Mouse (Mus musculus) R1 (cell line): ENCODE results near the gene Wipf2.
A peak's percentile ranks its signal among the peaks of the same experiment; 100 is the strongest.

Source experiments
- DNase-seq: peaks from one replicate; pipeline ENCODE4 v3.0.0-alpha.2; 2018; ENCODE audit warnings: low read depth, low spot score

The Wipf2 gene

DNA sequence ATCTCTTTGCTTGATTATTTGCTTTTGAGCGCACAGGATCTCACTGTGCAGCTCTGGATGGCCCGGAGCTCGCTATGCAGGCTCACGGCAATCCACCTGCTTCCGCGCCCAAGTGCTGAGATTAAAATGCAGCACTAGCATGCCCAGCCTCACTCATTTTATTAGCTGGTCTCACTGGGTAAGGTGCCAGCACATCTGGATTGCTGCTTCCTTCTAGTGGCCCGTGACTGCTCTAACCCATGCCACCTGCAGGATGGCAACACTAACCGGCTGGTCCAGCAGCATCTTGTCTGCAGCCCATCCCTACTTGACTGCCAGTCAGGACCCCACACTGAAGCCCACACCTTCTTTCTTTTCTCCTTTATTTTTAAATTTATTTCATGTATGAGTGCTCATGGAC, 9.3 kb upstream of the Wipf2 start:
- DNase-seq, result no peak

DNA sequence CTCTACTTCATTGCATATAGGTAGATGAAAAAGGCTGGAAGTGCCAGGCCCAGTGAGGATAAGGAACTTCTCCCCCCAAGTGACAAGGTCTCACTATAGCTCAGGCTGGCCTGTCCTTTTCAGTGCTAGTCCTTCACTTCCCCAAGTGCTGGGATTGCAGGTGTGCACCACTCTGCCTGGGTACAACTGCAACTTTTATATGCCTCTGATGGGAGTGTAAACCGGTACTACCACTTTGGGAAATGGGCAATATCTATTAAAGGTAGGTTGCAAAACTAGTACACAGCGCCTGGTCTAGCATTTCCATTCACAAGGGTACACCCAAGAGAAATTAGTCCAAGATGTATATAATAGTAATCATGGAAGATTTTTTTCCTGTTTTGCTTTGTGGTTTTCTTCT, 8.8 kb upstream of the Wipf2 start:
- no peak for DNase-seq

DNA sequence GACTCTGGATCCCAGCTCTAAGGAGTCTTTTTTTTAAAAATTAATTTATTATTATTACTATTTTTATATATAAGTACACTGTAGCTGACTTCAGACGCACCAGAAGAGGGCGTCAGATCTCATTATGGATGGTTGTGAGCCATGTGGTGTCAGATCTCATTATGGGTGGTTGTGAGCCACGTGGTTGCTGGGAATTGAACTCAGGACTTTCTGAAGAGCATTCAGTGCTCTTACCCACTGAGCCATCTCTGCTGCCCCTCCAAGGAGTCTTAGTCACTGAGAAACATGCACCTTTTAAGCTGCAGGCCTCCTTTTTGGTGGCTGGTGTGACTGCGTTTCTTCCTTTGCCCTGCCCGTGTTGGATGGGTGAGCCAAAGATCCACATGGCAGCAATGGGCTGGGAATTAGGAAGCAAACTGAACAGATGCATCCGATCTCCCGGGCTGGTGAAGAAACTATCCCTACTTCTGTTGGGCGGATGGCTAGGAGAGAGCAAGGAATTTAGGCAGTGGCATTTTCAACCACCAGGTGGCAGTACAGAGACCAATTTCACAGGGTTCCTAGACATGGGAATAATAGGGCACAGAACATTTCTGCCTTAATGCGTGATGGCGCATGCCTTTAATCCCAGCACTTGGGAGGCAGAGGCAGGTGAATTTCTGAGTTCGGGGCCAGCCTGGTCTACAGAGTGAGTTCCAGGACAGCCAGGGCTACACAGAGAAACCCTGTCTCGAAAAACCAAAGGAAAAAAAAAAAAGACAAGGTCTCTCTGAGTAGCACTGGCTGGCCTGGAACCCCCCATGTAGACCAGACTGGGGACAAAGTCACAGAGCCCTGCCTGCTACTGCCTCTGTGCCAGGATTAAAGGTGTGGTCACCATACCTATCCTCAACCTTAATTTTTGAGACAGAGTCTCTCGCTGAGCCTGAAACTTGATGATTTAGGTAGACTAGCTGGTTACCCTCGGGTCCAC, 4.4 kb upstream of the Wipf2 start:
- peak; percentile 94 for DNase-seq

DNA sequence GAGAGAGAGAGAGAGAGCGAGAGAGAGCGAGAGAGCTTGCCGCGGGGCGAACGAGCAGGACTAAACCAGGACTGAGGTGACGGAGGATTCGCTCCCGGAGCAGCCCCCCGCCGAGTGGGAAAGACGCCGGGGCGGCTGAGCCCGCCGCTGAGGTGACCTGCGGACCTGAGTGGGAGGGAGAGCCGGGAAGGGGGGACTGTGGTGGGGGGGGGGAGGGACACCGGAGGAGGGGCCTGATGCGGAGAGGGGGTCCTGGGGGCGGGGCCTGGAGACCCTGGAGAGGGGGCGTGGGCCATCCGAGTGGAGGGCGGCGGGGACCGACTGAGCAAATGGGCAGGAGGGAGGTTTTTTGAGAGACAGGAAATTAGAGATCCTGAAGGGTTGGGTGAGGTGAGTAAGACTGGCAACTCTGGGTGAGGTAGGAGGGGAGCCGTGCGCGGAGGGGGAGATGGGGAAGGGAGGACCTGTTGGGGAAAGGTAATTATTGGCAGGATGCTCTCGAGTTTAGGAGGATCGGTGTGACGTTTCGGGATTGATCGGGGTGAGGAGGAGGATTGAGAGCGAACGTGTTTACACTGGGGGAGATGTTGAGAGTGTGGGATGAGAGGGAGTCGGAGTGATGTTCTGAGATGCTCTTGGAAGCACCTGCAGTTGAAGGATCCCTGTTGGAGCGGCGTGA, 452 bp downstream of the Wipf2 start:
- DNase-seq, result peak; percentile 89

DNA sequence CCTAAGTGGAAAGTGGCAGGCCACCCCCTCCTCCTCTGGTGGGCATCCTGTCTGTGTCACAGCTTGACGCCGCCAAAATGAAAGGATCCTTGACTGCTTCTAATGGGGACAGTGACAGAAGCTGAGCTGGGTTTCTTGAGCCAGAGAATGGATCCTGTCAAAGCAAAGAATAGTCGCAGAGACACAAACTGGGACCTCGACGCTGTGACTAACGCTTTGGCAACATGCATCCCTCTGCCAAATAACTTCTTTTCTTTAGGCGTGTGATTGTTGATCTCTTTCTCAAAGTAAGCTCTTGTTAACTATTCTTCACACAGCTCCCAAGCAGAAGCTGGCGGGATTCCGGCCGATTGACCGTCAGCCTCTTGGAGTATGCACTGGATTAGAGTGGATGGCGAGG, 3.9 kb downstream of the Wipf2 start:
- peak; percentile 26 for DNase-seq

DNA sequence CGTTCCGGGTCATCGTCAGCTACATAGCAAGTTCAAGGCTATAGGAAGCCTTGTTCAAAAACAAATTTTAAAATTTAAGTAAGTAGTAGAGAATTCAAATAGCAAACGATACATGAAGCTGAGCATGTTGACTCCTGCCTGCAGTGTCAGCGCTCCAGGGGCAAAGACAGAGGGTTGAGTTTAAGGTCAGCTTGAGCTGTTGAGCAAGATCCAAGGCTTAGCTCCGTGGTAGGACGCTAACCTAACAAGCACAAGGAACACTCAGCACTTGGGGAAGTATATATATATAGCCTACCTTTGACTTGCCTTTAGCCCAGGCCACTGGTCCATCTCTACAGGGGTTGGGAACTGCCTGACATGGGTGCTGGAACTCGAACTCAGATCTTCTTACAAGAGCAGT, 6.5 kb downstream of the Wipf2 start:
- no peak for DNase-seq

DNA sequence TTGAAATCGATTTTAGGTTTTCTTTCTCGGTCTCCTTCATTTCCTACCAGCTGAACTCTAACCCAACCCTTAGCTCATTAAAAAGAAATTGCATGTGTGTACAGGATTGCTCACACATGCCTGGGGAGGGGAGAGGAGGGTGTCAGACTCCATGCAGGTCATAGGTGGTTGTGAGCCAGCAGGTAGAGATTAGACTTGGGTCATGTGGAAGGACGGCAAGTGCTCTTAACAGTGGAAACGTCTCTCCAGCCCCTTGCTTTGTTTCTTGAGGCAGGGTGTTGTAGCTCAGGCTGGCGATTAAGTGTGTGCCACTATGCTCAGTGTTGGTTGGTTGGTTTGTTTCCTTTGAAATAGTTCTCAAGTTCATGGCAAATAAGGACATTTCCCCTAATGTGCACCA, 7.4 kb downstream of the Wipf2 start:
- no peak for DNase-seq

DNA sequence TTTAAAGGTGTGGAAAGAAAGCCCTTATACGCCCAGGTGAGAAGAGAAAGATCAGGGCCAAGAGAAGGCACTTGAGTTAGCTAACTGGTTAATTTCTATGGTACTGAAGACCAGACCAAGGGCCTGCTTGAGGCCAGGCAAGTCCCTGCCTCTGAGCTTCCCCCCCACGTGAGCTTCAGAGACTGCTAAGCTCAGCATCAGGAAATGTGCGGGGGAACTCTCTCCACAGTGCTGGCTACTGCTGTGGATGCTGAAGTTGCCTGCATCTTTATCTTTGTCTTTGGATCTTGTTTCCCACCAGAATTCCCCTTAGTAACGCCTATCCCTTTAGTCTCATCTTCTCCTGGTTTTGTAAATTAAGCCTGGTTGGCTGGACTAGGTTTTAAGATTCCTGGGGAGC, 8.0 kb downstream of the Wipf2 start:
- no peak for DNase-seq

DNA sequence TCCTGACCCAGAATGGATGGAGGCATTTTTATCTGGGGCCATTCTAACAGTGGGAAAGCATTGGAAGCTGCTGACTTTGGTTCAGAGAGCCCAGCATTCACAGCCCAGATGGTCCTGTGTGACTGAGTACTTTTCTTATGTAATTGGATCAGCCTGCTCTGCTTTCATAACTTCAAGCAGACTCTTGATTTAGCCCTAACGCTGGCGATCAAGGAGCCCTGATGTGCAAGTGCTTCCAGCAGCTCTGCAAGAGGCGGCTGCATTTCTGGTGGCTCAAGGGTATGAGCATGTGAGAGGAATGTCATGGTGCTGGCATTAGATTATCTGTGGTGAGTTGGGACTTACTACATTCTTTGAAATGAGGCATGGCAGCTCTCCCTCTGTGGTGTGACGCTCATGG, 8.6 kb downstream of the Wipf2 start:
- no peak for DNase-seq

DNA sequence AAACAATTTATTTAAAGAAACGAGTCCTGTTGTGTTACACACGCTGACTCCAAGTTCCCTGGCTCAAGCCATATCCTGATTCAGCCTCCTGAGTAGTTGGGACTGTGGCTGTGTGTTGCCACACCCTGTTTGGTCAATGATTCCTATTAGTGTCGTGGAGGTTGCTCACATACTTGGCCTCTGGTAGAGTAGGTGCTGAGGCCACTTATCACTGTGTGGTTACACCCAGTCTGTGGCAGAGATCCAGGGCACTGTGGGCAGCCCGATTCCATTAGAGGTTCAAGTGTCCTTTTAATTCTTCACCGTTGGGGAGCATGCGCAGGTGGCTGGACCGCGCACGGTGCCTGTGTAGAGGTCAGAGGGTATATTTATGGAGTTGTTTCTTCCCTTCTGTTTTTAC, 10.5 kb downstream of the Wipf2 start:
- no peak for DNase-seq

DNA sequence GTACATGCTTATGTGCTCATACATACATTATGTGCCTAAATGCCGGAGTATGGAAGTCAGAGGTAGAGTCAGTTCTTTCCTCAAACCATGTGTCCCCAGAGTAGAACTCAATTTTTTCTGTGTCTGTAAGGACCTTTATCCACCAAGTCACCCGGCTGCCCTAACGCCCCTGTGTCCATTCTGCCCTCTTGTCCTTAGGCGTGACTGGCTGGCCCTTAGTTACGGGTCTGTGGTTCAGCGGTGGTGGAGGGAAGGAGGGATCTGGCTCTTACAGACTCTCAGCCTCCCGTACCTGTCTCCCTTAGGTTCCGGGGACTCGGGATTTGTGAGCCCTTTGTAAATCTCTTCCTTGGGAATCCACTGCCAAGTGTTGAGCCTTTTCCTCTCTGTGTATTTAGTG, 13.6 kb downstream of the Wipf2 start:
- DNase-seq, result no peak

DNA sequence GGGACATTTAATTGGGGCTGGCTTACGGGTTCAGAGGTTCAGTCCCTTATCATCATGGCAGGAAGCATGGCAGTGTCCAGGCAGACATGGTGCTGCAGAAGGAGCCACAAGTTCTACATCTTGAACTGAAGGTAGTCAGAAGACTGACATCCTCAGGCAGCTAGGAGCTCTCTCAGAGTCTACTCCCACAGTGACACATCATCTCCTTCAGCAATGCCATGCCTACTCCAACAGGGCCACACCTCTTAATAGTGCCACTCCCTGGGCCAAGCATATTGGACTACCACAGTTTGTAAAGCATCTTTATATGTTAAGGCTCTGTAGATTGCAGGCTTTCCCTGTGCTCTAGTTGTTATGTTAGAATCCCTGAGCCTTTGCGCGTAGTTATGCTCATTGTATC, 24.3 kb downstream of the Wipf2 start:
- no peak for DNase-seq

DNA sequence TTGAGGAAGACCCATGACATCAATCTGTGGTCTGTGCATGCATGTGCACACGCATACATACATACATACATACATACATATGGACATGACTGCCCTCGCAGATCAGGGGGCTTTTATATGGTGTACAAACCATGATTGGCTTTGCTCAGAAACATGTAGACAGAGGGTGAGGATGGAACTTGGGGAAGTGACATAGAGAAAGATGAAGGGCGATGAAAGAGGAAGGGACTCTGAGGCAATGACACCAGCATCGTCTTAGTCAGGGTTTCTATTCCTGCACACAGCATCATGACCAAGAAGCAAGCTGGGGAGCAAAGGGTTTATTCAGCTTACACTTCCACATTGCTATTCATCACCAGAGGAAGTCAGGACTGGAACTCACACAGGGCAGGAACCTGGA, 25.6 kb downstream of the Wipf2 start:
- DNase-seq, result no peak

DNA sequence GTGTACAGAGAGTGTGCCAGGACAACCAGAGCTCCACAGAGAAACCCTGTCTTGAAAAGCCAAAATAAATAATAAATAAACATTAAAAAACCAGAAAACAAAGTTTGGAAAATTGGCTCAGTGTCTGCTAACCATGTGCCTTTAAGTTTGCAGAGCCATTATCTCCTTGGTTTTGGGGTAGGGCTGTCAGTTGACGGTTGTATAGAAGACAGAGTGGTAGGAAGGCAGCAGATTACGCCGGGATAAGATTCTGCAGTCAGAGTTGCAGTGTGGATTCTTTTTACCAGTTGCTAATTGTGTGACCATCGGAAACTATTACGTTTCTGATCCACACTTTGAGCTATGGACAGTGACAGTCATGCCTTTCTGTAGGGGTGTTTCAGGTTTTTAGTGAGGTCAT, 26.5 kb downstream of the Wipf2 start:
- no peak for DNase-seq

DNA sequence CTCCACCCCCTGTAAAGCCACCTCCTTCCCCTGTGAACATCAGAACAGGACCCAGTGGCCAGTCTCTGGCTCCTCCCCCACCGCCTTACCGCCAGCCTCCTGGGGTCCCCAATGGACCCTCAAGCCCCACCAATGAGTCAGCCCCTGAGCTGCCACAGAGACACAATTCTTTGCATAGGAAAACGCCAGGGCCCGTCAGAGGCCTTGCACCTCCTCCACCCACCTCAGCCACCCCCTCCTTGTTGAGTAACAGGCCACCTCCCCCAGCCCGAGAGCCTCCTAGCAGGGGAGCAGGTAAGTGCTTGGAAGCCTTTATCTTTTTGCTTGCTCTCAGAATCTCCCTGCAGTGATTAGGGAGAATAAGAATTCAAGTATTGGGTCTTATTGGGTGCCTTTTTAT, 29.0 kb downstream of the Wipf2 start:
- DNase-seq, result peak; percentile 56

DNA sequence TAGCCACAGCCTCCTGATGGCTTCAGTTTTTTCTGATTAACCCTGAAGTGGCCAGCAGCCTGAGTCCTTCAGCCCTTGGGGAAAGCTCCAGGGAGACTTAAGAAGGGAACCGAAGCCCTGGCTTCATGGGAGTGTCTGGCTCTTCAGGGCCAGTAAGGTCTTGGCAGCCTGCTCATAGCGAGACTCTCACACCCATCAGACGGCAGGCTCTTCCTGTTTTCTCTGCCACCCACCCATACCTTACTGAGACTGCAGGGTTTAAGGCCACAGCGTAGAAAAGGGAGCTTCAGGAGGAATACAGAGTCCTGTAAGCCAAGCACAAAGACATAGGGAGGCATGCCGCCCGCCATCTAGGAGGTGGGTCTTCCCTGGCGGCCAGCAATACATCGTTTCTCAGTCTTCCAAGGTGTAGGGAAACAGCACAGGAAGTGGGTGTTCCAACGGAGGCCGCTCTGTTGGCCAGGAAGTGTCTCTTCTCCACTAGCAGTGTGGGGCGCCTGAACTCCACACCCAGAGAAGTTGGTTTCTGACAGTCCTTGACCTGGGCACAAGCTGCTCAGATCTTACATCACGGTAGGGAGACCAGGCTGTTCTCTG, 37.2 kb downstream of the Wipf2 start:
- no peak for DNase-seq

DNA sequence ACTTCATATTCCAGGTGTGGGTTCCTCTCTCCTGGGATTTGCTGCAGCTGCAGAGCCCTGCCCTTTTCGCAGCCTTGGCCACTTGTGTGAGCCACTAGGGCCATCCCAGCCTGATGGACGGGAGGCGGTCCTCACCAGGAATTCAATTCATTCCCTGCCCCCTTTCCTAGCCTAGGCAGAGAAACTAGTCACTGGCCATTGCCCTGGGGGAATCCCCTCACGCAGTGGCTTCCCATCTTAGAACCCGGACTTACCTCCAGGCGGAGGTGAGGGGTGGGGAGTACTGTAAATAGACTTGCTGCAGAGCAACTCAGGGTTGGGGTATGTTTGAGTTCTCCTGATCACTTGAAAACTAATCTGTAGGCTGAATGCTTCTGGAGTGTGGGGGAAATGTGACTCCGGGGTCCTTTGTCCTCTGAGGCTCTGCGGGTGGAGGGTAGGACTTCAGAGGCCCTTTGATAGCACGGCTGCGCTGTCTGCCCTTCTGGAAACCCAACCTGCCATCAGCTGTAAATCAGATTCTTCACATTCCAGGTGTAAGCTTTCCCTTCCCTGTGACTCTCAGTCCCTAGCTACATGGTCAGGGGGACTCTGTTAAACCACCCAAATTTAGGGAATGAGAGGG, 39.3 kb downstream of the Wipf2 start:
- DNase-seq, result peak; percentile 52

DNA sequence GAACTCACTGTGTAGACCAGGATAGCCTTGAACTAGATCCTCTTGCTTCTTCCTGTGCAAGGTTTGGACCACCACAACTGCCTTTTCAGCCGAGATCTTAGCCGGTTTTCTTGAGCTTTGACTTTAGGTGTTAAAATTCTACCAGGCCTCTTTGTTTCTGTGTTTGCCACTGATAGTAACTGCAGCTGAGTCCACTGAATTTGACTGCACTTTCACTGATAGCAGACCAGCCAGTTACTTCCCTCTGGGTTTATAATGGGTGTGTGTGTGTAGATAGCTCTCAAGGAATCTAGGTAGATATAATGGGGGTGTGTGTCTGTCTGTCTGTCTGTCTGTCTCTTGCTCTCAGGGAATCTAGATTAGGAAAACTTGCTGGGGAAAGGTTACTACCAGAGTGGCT, 41.1 kb downstream of the Wipf2 start:
- no peak for DNase-seq

DNA sequence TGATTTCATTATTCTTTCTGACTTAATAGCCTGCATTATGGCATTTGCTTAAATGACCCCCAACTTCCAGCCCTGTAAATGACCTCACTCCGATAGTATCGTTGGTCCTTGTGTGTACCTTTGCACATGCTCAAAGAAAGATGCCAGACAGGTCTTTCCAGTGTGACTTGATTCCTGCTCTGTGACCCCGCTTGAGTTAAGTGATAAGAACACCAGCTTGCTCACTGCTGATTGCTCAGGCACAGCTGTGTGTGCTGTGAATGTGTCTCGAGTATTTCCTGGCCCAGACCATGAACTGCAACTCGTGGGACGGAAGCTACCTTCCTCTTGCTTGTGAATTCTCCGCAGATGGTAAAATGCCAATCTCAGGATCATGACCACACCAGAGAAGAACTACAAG, 41.6 kb downstream of the Wipf2 start:
- DNase-seq, result no peak

DNA sequence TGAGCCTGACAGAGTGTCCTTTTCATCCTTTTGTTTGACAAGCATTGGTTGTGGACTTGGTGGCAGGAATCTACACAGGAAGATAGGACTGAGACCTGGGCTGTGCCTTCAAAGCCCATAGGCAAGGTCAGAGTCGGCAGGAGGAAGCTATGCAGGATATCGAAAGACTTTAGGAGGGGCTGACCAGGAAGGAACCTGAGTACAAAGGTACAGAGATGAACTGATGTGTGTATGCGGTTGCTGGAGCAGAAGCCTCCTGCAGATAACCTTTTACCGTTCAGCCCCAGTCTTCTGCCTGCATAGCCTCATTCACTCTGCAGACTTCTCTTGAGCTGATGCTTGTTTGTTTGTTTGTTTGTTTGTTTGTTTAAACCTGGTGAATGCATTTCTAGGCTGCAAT, 42.1 kb downstream of the Wipf2 start:
- no peak for DNase-seq

DNA sequence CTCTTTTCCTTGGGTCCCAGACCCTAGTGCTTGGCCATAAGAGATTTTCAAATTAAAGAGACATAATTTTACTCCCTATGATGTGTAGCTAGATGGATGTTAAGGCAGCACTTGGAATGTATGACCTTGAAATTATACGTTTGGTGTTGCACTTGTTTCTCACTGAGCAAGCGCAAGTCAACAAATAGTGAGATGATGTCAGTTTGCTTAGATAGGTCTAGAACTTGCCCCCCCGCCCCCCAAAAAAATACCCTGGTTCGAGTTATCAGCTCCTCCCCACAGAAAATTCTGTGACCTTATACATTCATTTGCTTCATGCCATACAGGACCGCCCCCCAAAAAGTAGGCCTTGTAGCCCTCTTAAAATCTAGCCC, 43.6 kb downstream of the Wipf2 start:
- no peak for DNase-seq

DNA sequence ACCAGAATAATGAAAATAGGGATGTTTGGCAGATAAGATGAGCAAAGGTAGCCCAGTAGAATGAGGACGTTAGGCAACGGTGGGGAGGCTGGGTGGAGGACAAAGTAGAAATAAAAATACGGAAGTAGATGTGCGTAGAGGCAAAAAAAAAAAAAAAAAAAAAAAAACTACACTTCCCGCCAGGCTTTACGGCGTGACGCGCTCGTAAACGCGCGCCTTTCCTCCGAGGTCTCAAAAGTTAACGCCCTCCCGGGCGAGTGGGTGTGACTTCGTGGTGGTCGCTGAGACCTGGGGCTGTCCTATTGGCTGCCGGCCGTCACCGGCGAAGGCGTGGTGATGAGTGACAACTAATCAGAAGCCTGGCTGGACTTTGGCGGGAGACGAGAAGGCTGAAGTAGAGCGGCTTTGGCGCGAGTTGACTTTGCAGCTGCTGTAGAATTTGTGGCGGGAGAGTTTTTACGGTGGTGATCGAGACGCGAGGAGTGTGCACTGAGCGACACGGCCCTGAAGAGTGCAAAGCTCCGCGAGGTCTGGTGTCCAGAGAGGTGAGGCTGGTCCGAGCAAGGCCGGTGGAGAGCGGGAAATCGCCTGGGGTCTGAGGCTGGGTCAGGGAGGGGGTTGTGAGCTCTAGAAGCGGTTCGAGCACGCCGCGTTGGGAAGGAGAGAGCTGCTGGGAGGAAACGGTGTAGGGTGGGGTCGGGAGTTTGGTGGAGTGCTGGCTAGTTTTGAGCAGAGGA, 44.2 kb downstream of the Wipf2 start, which contains the start of gene Cdc6:
Gene Cdc6, plus strand, starts transcription at position 365 of the 737 bp plus-strand sequence.
- DNase-seq, result peak; percentile 99
